ENCODE assay signal across 22 mouse cellular contexts in the genomic region with DNA sequence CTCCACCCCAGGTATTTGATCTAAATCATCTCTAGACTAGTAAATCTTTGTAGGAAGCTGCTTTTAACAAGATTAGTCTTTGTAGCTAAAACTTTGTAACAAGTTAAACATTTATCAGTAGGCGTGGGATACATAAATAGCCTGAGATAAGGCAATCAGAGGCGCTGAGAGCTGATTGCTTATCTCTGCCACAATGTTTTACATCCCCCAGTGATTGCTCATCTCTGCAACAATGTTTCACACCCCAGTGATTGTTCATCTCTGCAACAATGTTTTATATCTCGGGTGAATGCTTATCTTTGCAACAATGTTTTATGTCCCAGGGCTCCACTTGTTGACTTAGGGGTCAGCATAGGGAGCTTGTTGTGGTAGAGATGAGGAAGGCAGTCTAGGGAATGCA.
"Had no signal": no experiment of that assay in that cellular context is flagged by ENCODE, and none has a peak within 500 bp of the region (broad histone marks: within the 10 kb centered on the region; RNA-seq: fewer than 3 reads in every experiment).

No protein-coding gene starts in this region.

- H3K27me3 ChIP-seq: lung, embryonic 15.5 days; neural tube, embryonic 12.5 days; stomach, embryonic 15.5 days had no signal

- H3K9me3 ChIP-seq: lung, embryonic 15.5 days; neural tube, embryonic 12.5 days; stomach, embryonic 15.5 days had no signal

- H3K4me3 ChIP-seq: left cerebral cortex, adult 2 months; lung, embryonic 15.5 days; neural tube, embryonic 12.5 days; stomach, embryonic 15.5 days had no signal

- H3K4me2 ChIP-seq: liver, embryonic 11.5 days; lung, embryonic 15.5 days; midbrain, embryonic 11.5 days; neural tube, embryonic 12.5 days; stomach, embryonic 15.5 days had no signal

- H3K9ac ChIP-seq: liver, embryonic 14.5 days; lung, embryonic 15.5 days; neural tube, embryonic 12.5 days; stomach, embryonic 15.5 days had no signal

- ATAC-seq: inflammation-experienced regulatory T-cells, adult 6 months had no signal

- H3K27ac ChIP-seq: kidney, postnatal 0 days; left cerebral cortex, adult 2 months; liver, embryonic 14.5 days; lung, embryonic 15.5 days; neural tube, embryonic 12.5 days; stomach, embryonic 15.5 days had no signal

- H3K36me3 ChIP-seq: lung, embryonic 15.5 days; neural tube, embryonic 12.5 days; stomach, embryonic 15.5 days had no signal

- DNase-seq: kidney, adult 2 months; kidney, postnatal 25 days; layer of hippocampus, postnatal 36 days; lung, adult 18-20 months; lung, postnatal 14 days; lung, postnatal 4 days; midbrain, embryonic 14.5 days; retina, postnatal 1 day; right cerebral cortex, postnatal 25 days; spleen, adult 18-20 months; thymus, adult 2 months; thymus, postnatal 14 days; thymus, postnatal 4 days had no signal
